Mouse (Mus musculus) brain, embryonic 14.5 days (tissue): ENCODE data around the gene Ebi3.

Source experiments
- CTCF ChIP-seq: fragments of 200-500 bp; IDR thresholded peaks from 2 replicates; pipeline ENCODE4 v1.5.1; 2012; ENCODE audit warnings: inconsistent platforms, mild to moderate bottlenecking, moderate library complexity, borderline replicate concordance; ENCODE audit not compliant: insufficient read depth, insufficient read length; ENCODE audit errors: extremely low read depth
- POLR2A ChIP-seq: fragments of 200-500 bp; IDR thresholded peaks from 2 replicates; pipeline ENCODE4 v1.6.1; 2012; ENCODE audit warnings: mild to moderate bottlenecking, inconsistent platforms, borderline replicate concordance; ENCODE audit not compliant: poor library complexity, insufficient read depth, insufficient read length, severe bottlenecking; ENCODE audit errors: extremely low read depth

GRCm38 (mm10) chr17:56003000-56003399, 50.6 kb downstream of the Ebi3 start:
- TF ChIP-seq POLR2A (no peak), CTCF (no peak)
